Mouse (Mus musculus): ENCODE data around the gene Map3k11. TPM values are rescaled to one million over a fixed set of nuclear protein-coding genes. Genes with fewer than 3 reads are reported as not detected.

Gene Map3k11
- total RNA-seq, 1 experiment from 2014 or later = 21.6 TPM

GRCm38 (mm10) chr19:5727701-5728100 lies 39.2 kb downstream of the Map3k11 start:
- peak; percentile 13 for ATAC-seq (replicated peaks; ENCODE audit: low read depth, poor library complexity, severe bottlenecking)

GRCm38 (mm10) chr19:5728631-5729443 lies 40.3 kb downstream of the Map3k11 start:
- ATAC-seq (replicated peaks; ENCODE audit: low read depth, poor library complexity, severe bottlenecking) = no peak

GRCm38 (mm10) chr19:5729444-5729815 lies 40.9 kb downstream of the Map3k11 start, which contains the start of gene Fam89b:
TSS of gene Fam89b (minus strand) at chr19:5729653.
- peak; percentile 34 for ATAC-seq (replicated peaks; ENCODE audit: low read depth, poor library complexity, severe bottlenecking)

GRCm38 (mm10) chr19:5730314-5731186 lies 42.0 kb downstream of the Map3k11 start:
- no peak for ATAC-seq (replicated peaks; ENCODE audit: low read depth, poor library complexity, severe bottlenecking)

GRCm38 (mm10) chr19:5731264-5731978 lies 42.9 kb downstream of the Map3k11 start:
- peak; percentile 71 for ATAC-seq (replicated peaks; ENCODE audit: low read depth, poor library complexity, severe bottlenecking)

GRCm38 (mm10) chr19:5734325-5734724 lies 45.8 kb downstream of the Map3k11 start:
- ATAC-seq (replicated peaks; ENCODE audit: low read depth, poor library complexity, severe bottlenecking) = no peak

GRCm38 (mm10) chr19:5739446-5739845 lies 50.9 kb downstream of the Map3k11 start:
- no peak for ATAC-seq (replicated peaks; ENCODE audit: low read depth, poor library complexity, severe bottlenecking)

GRCm38 (mm10) chr19:5740320-5741317 lies 52.1 kb downstream of the Map3k11 start, which contains the start of gene Ltbp3:
TSS of gene Ltbp3 (plus strand) at chr19:5740904.
- ATAC-seq (replicated peaks; ENCODE audit: low read depth, poor library complexity, severe bottlenecking) = no peak

- no peak for ATAC-seq (replicated peaks; ENCODE audit: low read depth, poor library complexity, severe bottlenecking)
Observed at GRCm38 (mm10) chr19:5741641-5742240, 53.2 kb downstream of the Map3k11 start.

- ATAC-seq (replicated peaks; ENCODE audit: low read depth, poor library complexity, severe bottlenecking) = no peak
Observed at GRCm38 (mm10) chr19:5742241-5742641, 53.7 kb downstream of the Map3k11 start.

- ATAC-seq (replicated peaks; ENCODE audit: low read depth, poor library complexity, severe bottlenecking) = peak; percentile 89
Observed at GRCm38 (mm10) chr19:5743576-5743975, 55.0 kb downstream of the Map3k11 start.

GRCm38 (mm10) chr19:5745756-5746710 lies 57.5 kb downstream of the Map3k11 start:
- ATAC-seq (replicated peaks; ENCODE audit: low read depth, poor library complexity, severe bottlenecking) = no peak

- ATAC-seq (replicated peaks; ENCODE audit: low read depth, poor library complexity, severe bottlenecking) = no peak
Observed at GRCm38 (mm10) chr19:5746907-5747363, 58.4 kb downstream of the Map3k11 start.

GRCm38 (mm10) chr19:5749476-5749875 lies 60.9 kb downstream of the Map3k11 start:
- ATAC-seq (replicated peaks; ENCODE audit: low read depth, poor library complexity, severe bottlenecking) = no peak

GRCm38 (mm10) chr19:5750951-5751350 lies 62.4 kb downstream of the Map3k11 start:
- ATAC-seq (replicated peaks; ENCODE audit: low read depth, poor library complexity, severe bottlenecking) = no peak

- no peak for ATAC-seq (replicated peaks; ENCODE audit: low read depth, poor library complexity, severe bottlenecking)
Observed at GRCm38 (mm10) chr19:5751742-5752141, 63.2 kb downstream of the Map3k11 start.
